Mouse (Mus musculus) hematopoietic stem cell, adult 5-6 weeks (primary cell): Measurements from ENCODE around the gene Hs6st3. TPM values are rescaled to one million over a fixed set of nuclear protein-coding genes. Genes with fewer than 3 reads are reported as not detected.
A peak's percentile ranks its signal among the peaks of the same experiment; 100 is the strongest.

Experiments
- ATAC-seq, 2 experiments: fragments of 125-278 bp in 1 of 2; replicated peaks in 1 of 2; 2 replicates each; pipeline ENCODE4 v1.8.0; 2016 to 2017; ENCODE audit warnings: inconsistent platforms in 2 of 2, mild to moderate bottlenecking in 2 of 2, moderate number of reproducible peaks in 2 of 2, low read depth in 1 of 2, moderate TSS enrichment in 1 of 2; ENCODE audit not compliant: low FRiP score in 2 of 2, poor library complexity in 2 of 2, severe bottlenecking in 2 of 2, insufficient read depth in 1 of 2, low TSS enrichment in 1 of 2
- total RNA-seq: library from RNA; stranded (forward); fragments of 172-1452, 232-1000 nt; gene quantifications from 2 replicates; pipeline ENCODE4 v1.2.3, GENCODE M21; 2017

Gene Hs6st3
- 0.50 TPM in 1 of 2 replicates, not detected in the other for total RNA-seq

DNA sequence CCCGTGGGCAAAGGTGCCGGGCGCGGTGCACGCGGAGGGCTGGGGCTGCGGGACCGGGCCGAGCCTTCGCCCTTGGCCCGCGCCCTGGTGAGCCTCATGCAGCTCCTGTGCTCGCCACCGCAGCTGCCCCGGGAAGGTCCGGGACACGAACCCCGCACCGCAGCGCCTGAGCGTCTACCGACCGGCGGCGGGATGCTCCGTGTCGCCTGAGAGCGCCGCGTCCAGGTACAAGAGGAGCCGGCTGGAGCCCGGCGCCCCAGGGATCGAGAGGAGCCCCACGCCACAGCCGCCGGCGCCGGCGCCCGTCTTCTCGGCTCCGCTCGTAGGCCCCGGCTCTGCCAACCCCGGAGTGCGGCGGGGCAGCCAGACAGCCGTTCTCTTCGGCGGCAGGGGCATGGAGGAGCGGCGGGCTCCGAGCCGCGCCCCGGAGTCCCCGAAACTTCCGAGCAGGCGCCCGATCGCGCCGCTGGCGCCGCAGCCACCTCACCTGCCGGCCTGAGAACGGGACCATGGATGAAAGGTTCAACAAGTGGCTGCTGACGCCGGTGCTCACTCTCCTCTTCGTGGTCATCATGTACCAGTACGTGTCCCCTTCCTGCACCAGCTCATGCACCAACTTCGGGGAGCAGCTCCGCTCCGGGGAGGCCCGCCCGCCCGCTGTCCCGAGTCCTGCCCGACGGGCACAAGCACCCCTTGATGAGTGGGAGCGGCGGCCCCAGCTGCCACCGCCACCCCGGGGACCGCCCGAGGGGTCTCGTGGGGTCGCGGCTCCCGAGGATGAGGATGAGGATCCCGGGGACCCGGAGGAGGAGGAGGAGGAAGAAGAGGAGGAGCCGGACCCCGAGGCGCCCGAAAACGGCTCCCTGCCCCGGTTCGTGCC is at the start of gene Hs6st3:
Hs6st3 (plus strand) TSS at position 436 of the 880 bp plus-strand sequence.
- ATAC-seq = no peak

DNA sequence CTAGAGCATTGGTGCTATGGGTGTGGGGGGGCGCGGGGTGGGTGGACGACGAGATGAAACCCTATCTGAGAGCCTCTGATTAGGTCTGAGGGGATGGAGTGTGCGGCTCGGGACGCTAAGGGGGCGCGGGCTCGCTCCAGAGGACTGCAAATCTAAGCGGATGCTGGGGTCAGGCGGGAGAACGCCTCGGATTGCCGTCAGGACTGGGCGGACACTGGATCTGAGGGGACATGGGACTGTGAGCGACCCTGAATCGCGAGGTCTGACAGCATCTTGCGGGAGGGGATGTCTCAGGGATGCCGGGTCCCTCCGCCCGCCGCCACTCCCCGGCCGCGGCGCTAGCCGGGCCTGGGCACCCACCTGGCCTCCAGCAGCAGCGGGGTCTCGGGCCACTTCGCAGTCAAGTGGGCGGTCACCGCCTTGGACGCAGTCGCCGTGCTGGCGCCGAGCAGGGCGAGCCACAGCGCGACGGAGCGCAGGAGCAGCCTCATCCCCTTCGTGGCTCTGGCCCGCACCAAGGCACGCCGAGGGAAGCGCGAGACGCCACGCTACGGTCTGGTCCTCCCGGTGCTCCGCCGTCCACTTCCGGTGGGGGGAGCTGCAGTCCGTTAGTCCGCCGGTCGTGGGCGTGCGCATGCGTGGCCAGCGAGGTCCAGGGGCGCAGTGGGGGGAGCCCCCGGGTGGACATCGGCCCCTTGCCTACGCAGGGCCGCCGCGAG is 39.1 kb upstream of the Hs6st3 start, which contains the start of gene Uggt2:
Uggt2 (minus strand) TSS at position 580 of the 719 bp plus-strand sequence.
- peak in 1 of 2 experiments; percentile 64; a peak in 2 of 4 replicates for ATAC-seq

DNA sequence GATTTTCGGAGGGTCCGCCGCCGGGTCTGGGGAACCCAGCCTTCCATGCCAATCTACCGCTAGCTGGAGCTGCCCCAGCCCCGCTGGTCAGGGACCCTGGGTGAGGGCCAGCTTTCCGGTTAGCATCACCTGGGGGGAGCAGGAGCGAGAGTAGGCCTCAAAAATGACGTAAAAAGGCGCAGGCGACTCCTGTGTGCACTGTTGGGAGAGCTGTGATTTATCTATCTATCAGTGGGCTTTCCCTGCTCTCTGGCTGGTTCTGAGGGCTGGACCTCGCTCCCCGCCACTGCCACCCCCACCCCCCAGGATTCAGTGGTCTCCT is 38.6 kb upstream of the Hs6st3 start:
- ATAC-seq = no peak

DNA sequence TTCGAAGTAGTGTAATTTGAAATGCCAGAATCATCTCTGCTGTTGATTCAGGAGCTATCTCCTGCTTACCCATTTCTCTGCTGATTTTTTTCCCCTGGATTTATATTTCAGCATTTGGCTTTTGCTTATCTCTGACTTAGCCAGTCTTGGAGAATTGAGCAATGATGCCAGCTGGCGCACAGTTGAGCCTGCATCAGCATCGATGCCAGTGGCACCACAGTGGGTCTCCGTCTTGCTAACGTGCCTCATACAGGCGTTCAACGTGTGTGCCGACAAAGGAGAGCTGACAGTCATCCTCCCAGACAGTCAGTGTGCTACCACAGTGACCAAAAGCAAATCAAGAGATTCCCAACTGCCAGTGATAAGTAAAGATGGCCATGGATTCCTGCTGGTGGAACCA is 30.6 kb upstream of the Hs6st3 start:
- ATAC-seq = no peak

DNA sequence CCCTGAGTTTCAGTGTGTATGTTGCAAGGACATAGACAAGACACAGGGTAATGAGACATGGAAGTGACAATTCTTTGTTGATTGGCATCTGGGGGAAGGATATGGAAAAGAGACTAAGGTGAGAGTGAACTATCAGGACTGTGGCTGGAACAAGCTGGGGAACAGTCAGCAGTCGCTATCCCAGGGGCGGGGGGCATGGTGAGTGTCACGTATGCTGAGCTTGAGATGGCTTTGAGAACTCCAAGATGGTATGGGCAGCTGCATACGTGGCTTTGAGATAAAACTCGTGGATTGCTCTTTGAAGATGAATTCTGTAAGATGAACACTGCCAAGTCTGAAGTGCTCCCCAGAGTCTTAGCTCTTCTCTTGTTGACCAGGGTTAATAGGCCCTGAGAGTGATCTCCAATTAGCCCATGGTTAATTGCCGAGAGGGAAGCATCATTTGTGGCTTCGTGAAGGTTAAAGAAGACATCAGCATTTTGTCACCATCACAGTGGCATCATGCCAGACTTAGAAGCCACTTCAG is 29.3 kb upstream of the Hs6st3 start:
- ATAC-seq = no peak

DNA sequence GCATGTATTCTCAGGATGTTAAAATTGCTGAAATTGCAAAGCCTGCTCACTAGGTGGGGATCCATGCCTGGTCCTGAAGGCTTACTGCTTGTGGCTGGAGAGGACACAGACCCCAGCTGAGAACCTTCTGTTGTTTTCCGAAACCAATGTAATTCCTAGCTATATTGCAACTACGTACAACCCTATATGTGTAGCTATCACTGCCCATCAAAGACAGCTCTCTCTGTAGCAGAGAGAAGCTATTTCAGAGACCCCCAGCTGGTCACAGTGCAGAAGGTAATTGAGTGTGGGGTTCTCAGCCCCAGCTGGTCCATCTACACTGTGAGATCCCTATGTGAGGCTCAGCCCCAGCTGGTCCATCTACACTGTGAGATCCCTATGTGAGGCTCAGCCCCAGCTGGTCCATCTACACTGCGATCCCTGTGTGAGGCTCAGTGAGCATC is 28.3 kb upstream of the Hs6st3 start:
- no peak for ATAC-seq

DNA sequence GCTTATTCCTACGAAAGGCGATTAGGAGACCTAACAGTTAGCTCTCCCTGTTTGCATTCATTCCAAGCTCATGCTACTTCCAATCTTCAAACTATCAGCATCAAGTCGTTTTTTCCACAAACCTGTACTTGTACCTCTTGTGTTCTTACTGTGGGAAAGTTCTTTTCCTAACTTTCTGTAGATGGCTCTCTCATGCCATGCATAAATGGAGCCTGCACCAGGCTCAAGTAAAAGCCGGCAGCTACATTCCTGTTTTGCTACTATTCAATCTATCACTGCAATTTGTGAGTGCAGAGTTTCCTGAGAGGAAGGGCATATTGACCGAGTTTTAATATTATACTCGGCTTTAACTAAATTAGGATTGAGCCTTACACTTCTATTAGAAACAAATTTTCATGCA is 25.6 kb upstream of the Hs6st3 start:
- no peak for ATAC-seq

DNA sequence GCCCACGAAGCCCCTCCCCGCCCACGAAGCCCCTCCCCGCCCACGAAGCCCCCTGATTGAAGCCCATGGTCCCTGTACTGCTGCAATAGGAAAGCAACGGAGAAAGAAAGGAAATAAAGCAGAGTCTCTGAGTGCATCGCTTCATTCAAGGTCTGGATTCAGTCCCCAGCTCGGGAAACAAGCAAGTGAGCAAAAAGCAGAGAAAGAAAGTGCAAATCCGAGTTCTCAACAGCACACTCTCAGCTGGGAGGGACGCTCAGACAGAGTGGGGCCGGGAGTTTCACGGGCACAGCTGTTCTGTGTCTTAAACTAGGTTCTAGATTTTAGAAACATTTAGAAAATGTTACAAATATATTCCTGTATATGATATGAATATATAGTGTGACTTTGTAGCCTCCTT is 14.6 kb upstream of the Hs6st3 start:
- no peak; a peak in 2 of 4 replicates for ATAC-seq

DNA sequence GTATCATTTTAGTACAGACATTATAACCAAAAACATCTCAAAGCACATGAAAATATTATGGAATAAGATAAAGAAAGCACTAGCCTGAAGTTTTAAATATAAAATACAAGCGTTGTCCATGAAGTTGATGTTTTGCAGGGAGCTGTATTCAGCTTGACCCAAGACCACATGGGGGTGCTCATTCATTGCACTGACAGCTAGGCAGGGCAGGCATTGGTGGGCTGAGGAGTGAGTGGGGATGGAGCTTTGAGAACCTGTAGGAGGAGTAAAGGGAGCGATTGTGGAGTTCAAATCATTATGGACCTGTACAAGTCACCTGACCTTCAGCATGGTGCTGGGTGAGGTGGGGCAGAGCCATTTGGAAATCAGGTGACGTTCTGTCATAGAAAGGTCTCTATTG is 14.1 kb upstream of the Hs6st3 start:
- ATAC-seq = peak; percentile 69 to 83; a peak in 3 of 4 replicates

DNA sequence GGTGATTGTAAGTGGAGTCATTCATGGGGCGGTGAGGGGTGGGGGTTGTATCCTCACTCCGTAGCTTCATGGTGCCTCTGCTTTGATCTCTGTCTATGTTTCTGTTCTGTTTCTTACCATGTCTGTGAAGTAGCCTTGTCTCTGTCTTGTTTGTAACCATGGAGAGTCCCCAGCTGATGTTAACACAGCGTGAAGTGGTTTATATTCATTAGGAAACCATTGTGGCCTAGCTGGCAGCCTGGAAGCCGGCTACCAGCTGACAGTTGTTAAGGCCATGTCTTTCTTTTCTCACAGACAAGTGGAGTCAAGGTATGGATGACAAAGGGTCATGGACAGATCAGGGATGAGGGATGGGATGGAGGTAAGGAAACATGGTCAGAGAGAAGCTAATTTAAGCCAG is 12.3 kb upstream of the Hs6st3 start:
- ATAC-seq = no peak

DNA sequence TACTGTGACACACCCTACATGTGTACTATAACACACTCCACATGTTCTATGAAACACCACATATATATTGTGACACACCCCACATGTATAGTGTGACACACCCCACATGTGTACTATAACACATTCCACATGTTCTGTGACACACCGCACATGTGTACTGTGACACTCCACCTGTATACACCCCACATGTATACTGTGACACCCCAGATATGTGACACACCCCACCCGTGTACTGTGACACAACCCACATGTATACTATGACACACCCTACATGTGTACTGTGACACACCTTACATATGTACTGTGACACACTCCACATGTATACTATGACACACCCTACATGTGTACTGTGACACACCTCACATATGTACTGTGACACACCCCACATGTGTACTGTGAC is 10.8 kb upstream of the Hs6st3 start:
- no peak for ATAC-seq

DNA sequence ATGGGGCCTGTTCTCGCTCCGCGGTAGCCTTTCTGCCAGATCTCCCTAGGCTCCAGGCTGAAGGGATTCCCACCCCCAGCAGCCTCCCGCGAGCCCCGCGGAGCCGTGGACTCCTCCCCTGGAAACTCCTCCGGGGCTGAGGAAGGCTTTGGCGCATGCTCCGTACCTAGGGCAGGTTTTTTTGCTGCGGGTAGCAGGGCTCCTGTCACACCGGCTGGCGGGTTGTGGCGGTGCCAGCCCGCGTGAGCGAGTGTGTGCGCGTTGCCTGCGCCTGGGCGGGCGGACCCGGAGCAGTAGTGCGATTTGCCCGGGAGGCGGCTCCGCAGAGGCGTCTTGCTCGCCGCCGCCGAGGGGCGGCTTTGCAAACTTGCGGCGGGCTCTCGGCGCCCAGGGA is 632 bp upstream of the Hs6st3 start:
- ATAC-seq = peak; percentile 58 to 87

DNA sequence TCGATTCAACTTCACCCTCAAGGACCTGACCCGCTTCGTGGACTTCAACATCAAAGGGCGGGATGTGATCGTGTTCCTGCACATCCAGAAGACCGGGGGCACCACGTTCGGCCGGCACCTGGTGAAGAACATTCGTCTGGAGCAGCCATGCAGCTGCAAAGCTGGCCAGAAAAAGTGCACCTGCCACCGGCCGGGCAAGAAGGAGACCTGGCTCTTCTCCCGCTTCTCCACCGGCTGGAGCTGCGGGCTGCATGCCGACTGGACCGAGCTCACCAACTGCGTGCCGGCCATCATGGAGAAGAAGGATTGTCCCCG is 602 bp downstream of the Hs6st3 start:
- peak in 1 of 2 experiments; percentile 43; a peak in 1 of 4 replicates for ATAC-seq

DNA sequence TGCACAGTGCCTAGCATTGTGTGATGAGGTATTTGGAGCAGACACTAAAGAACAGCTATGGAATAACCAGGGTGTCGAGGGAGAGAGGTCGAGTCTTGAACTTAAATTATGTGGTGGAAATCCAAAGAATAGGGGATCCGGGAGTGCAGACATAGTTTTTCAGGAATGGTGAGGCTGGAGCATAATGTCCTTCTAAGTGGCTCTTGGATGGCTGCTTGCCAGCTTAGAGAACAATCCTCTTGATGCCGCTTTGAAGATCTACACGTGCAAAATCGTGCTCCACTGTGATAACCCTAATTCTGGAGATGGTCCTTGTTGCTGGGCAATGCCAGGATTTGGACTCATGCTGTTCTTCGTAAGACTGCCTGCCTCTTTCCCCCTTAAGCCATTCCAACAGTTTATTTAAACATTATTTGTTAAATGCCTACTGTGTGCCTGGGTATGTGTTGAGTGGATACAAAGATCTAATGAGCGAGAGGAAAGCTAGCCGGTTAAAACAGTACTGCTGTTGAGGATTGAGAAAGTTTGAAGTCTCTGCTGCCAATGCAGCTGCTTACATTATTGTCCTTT is 1.3 kb downstream of the Hs6st3 start:
- no peak for ATAC-seq

DNA sequence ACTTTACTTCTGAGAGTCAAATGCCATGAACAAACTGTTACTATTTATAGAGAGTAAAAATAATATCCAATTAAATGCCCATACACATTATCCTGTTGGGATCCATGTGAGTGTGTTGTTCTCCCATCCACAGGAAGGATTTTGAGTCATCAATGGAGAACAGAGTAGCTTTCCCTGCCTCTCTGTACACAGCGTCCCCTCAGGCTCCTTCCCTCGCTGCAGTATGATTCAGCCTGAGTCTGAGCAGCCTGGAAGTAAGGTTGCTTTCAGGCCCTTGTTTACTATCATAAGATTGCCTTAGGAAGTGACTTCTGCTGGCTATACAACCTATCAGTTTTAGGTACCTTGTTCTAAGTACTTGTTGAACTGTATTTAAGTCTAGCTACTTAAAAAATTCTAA is 14.9 kb downstream of the Hs6st3 start:
- no peak for ATAC-seq

DNA sequence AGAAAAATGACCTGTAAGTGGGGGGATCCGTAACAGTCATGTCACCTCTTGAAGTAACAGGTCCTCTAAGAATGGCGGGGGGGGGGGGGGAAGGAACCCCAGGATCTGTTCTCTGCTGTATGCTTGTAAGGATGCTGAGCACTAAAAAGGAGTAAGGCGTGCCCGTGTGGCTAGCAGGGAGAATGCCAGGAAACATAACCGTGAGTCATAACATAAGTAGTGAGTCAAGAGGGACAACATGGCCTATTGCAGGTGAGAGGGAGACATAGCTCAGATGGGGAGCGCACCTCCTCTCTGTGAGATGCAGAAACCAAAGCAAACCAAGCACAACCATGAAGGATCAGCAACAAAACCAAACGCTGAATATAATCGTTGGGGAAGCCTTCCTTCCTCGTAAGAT is 55.8 kb downstream of the Hs6st3 start:
- no peak for ATAC-seq

DNA sequence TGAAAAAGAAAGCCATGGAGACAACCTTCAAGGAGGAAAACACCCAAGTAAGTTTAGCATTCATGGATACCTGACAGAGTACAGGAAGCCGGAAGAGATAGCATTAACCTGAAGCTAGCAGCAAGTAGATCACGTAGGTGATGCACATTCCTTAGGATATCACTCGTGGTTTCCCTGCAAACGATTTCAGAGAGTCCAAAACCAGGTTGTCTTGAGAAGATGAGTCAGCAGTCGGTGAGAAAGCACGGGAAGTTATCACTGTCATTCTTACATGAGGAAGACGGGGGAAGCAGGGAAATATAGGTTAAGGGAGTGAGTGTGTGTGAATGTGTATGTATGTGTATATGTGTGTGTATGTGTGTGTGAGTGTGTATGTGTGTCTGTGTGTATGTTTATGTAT is 65.4 kb downstream of the Hs6st3 start:
- ATAC-seq = no peak
